Mouse (Mus musculus): ENCODE measurements at regions not wholly inside any gene's neighbourhood (a gene's known extent, or its start where the extent isn't known, plus 50 kb on each side); places are given as distances from the start of the nearest gene placed in this dataset.

DNA sequence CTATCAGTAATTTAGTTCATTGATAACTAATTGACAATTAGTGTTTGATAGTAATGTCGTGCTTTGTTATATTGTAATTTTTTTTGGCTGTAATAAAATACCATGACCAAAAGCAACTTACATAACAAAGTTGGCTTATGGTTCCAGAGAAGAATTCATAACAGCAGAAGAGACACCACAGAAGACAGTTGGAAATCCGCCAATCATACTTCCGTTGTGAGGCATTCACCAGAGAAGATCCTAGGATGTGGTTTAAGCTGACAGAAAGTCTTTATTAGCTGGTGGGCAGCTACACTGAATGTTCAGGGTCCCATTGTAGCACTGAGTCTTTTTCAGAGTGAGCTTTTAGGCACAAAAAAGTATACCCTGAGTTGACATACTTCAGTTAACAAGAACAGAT lies 109.9 kb downstream of the Sec23a start:
- DNase-seq (ENCODE audit: low read depth), result no peak
- TF ChIP-seq CTCF (IDR thresholded peaks at IDR 0.05; ENCODE audit: borderline replicate concordance, extremely low read depth, insufficient read depth, insufficient read length) (no peak), POLR2A (IDR thresholded peaks at IDR 0.05; ENCODE audit: borderline replicate concordance, extremely low read depth, insufficient read depth, insufficient read length, poor library complexity, severe bottlenecking) (no peak)

DNA sequence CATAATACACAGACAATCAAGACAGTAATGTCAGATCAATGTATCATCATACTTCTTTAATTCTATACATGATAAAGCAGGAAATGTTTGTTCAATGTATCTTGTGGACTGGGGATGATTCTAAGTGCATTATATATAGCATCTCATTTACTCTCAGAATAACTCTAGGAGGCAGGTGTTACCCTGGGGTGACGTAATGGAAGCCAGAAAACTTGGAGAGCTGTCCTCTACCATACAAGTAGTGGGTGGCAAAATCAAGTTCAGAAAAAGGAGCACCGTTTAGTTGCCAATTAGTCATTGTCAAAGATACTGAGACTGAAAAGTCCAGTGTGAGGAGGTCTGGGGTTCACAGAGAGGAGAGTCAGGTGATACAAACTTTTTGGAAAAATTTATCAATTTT lies 136.0 kb downstream of the Sec23a start:
- DNase-seq (ENCODE audit: low read depth), result no peak
- TF ChIP-seq CTCF (IDR thresholded peaks at IDR 0.05; ENCODE audit: borderline replicate concordance, extremely low read depth, insufficient read depth, insufficient read length), result no peak
- no peak for TF ChIP-seq POLR2A (IDR thresholded peaks at IDR 0.05; ENCODE audit: borderline replicate concordance, extremely low read depth, insufficient read depth, insufficient read length, poor library complexity, severe bottlenecking)

DNA sequence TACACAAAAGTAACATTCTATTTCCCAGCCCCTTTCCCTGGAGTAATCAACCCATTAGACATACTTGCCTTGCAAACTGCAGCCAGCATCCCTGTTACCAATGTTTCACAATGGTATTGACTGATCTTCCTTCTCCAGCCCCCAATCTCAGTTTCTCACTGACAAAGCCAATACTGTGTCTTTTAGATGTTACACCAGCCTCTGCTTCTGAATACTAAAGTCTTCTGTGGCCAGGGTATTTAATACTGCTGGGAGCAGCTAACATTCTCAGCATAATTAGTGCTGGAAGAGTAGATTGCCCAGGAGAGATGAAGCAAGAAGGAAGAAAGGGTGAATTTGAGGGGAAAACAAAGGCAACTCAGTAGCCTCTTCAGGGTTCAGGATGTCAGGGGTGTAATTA lies 139.4 kb downstream of the Sec23a start:
- peak; percentile 22 for DNase-seq (ENCODE audit: low read depth)
- TF ChIP-seq CTCF (IDR thresholded peaks at IDR 0.05; ENCODE audit: borderline replicate concordance, extremely low read depth, insufficient read depth, insufficient read length) (no peak), POLR2A (IDR thresholded peaks at IDR 0.05; ENCODE audit: borderline replicate concordance, extremely low read depth, insufficient read depth, insufficient read length, poor library complexity, severe bottlenecking) (no peak)

DNA sequence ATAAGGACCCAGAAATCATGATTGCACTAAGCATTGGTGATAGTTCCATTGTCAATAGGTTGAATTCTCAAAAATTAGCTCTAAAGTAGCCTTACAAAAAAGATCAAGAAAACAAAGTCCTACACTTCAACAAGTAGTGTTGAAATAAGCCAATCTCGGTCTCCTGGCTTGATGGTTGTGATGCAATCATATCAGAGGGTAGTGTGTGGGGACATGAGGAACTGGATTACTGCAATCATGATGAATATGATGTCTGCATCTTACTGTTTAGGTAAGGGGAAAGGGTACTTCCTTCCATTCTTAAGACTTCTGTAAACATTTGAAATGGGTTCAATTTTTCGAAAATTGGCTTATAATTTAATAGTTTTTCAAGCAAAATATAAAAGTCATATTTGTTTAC lies 155.3 kb downstream of the Sec23a start:
- no peak for TF ChIP-seq POLR2A (IDR thresholded peaks at IDR 0.05; ENCODE audit: borderline replicate concordance, extremely low read depth, insufficient read depth, insufficient read length, poor library complexity, severe bottlenecking)
- TF ChIP-seq CTCF (IDR thresholded peaks at IDR 0.05; ENCODE audit: borderline replicate concordance, extremely low read depth, insufficient read depth, insufficient read length), result no peak
- DNase-seq (ENCODE audit: low read depth), result no peak

DNA sequence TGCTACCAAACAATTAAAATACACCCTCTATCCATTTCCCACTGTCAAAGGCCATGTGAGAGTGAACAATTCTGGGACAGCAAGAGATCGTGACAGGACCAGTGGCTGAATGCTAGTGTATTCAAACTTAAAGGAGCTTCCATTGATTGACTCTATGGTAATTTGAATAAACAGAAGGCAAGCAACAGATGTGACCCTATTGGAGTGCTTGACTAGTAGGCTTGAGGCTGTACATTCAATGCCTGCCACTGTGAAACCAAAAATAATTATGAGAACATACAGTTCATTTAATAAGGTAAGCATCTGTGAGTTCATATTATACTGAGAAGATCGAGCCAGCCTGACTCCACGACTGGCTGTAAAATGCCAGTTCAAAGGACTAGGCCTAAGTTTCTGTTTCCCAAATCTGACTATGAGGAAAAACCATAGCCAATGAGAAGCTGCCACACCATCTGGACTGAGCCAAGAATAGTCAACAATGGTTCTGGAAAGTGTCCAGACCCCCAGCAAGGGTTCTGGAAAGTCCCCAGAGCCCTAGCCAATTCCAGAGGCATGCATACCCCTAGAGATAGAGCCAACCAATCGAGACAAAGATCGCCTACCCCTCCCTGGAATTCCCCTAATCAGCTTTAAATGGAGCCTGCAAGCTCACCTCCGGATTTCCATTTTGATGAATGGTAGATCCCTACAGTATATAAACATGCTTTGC lies 160.0 kb downstream of the Sec23a start:
- peak; percentile 69 for DNase-seq (ENCODE audit: low read depth)
- no peak for TF ChIP-seq CTCF (IDR thresholded peaks at IDR 0.05; ENCODE audit: borderline replicate concordance, extremely low read depth, insufficient read depth, insufficient read length)
- TF ChIP-seq POLR2A (IDR thresholded peaks at IDR 0.05; ENCODE audit: borderline replicate concordance, extremely low read depth, insufficient read depth, insufficient read length, poor library complexity, severe bottlenecking), result no peak

DNA sequence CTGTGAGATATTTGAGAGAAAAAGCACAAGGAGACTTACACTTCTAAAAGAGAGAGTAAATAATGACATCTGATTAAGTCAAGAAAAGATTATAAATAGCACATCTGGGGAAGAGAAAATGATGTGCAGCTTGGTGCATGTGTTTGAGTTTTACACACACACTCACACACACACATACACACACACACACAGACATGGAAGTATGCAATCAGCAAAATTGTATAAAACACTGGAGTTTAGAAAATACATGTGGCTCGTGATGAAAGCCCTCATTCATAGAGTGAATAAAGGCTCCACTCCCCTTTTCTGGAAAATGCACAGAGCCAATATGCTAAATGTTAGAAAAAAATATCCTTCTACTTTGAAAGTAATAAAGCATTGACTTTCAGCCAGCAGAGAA lies 182.2 kb downstream of the Sec23a start:
- no peak for TF ChIP-seq CTCF (IDR thresholded peaks at IDR 0.05; ENCODE audit: borderline replicate concordance, extremely low read depth, insufficient read depth, insufficient read length)
- no peak for TF ChIP-seq POLR2A (IDR thresholded peaks at IDR 0.05; ENCODE audit: borderline replicate concordance, extremely low read depth, insufficient read depth, insufficient read length, poor library complexity, severe bottlenecking)
- peak; percentile 31 for DNase-seq (ENCODE audit: low read depth)

DNA sequence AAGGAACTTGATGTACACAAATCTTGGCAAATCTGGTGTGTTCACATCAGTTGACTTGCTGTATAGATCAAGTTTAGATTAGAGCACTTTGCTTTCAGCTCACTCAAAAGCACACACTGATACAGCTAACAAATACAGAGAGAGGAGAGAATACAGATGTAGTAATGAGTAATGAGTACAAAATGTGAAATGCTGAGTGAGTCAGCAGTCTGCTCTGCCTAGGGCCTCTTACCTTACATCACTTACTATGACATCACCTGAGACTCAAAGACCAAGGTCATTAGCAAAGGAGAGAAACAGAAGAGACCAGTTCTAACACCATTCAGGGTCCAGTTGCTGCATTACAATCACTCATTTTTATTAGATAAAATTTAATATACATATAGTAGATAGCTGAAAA lies 184.0 kb downstream of the Sec23a start:
- no peak for DNase-seq (ENCODE audit: low read depth)
- TF ChIP-seq POLR2A (IDR thresholded peaks at IDR 0.05; ENCODE audit: borderline replicate concordance, extremely low read depth, insufficient read depth, insufficient read length, poor library complexity, severe bottlenecking) (no peak), CTCF (IDR thresholded peaks at IDR 0.05; ENCODE audit: borderline replicate concordance, extremely low read depth, insufficient read depth, insufficient read length) (no peak)

DNA sequence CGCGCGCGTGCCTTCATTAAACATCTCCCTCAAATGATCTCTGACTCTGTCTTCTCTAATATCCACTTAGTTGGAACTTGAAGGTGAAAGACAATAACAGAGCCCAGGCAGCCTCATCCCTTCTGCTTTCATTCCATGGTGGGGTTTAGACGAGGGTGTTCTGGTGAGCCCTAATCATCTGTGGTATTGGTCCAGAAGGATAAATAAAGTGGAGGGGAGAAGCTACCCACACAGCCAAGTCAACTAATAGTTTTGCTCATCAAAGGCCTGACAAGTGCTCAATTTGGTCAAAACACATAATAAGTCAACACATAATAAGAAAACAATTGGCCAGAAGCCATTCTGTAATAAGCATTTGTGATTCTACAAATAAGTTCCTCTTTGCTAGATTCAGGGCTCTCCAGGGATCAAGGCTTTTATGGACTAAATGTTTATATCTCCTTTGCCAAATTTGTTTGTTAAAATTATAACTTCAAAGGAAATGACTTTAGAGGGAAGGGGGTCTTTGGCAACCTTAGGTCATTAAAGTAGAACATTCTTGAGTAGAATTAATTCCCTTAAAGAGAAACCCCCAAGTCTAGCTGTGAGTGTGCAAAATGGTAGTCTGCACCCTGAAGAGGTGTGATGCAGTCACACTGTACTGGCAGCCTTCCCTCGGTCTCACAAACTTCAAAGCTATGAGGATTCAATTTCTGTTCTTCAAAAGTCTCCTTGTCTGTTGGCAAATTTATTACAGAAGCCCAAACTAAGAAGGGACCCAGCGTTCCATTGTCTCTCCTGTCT lies 186.5 kb downstream of the Sec23a start:
- no peak for DNase-seq (ENCODE audit: low read depth)
- TF ChIP-seq POLR2A (IDR thresholded peaks at IDR 0.05; ENCODE audit: borderline replicate concordance, extremely low read depth, insufficient read depth, insufficient read length, poor library complexity, severe bottlenecking) (no peak), CTCF (IDR thresholded peaks at IDR 0.05; ENCODE audit: borderline replicate concordance, extremely low read depth, insufficient read depth, insufficient read length) (no peak)

DNA sequence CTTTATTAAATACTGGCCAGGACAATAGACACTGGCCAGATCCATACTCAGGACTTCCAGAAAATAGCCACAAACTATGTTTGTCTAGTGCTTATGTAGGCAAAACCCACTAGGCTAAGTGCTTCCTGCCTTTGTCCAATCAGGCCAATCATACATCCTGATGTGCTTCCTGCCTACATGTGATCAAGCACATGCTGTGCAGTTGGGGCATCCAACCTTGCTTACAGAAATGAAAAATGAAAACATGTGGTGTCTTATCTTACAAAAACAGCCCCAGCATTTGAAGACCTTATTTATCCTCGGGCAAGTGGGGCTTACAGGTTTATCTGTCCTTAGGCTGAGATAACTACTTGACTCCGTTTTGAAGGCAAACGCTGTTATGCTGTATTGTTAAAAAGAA lies 188.8 kb downstream of the Sec23a start:
- DNase-seq (ENCODE audit: low read depth), result no peak
- no peak for TF ChIP-seq POLR2A (IDR thresholded peaks at IDR 0.05; ENCODE audit: borderline replicate concordance, extremely low read depth, insufficient read depth, insufficient read length, poor library complexity, severe bottlenecking)
- no peak for TF ChIP-seq CTCF (IDR thresholded peaks at IDR 0.05; ENCODE audit: borderline replicate concordance, extremely low read depth, insufficient read depth, insufficient read length)

DNA sequence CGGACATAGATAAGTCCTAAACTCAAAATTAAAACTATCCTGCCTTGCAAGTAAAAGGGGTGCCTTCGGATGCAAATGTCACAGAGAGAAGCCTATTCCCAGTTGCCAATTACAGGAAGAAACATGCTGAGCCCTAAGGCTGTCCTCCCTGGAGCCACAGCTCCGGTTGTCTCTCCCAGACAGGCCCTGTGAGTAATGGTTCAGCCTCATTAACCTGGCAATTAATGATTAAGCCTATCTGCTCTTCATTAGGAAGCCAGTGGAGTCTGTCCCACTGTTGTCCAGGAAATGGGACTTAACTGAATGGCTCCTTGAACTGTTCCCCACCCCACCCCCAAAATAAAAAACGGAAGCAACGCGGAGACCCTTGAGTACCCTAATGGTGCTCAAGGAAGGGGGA lies 207.7 kb downstream of the Sec23a start:
- peak; percentile 78 for DNase-seq (ENCODE audit: low read depth)
- TF ChIP-seq POLR2A (IDR thresholded peaks at IDR 0.05; ENCODE audit: borderline replicate concordance, extremely low read depth, insufficient read depth, insufficient read length, poor library complexity, severe bottlenecking) (no peak), CTCF (IDR thresholded peaks at IDR 0.05; ENCODE audit: borderline replicate concordance, extremely low read depth, insufficient read depth, insufficient read length) (no peak)

DNA sequence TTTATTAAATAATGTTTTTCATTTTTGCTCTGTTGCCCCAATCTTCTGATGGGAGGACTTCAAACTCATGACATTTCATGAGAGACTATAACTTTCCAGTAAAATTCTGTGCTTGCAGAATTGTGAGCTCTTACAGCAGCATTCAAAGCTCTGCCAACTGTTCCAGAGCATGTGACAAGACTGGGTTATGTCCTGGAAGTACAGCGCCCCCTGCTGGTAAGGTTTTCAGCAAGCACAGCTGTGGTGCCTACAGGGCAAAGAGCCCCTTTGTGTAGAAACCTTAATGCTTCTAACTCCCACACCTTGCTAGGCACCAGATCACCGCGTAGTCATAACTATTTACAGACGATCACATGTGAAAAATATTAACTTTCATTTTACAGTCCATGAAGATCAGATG lies 209.4 kb downstream of the Sec23a start:
- TF ChIP-seq POLR2A (IDR thresholded peaks at IDR 0.05; ENCODE audit: borderline replicate concordance, extremely low read depth, insufficient read depth, insufficient read length, poor library complexity, severe bottlenecking) (no peak), CTCF (IDR thresholded peaks at IDR 0.05; ENCODE audit: borderline replicate concordance, extremely low read depth, insufficient read depth, insufficient read length) (peak; percentile 77)
- DNase-seq (ENCODE audit: low read depth), result peak; percentile 94
